Mouse (Mus musculus) bone marrow macrophage, adult 2 months (primary cell): ENCODE data around the gene Psma4.

Experiments
- CTCF ChIP-seq: IDR thresholded peaks from 2 replicates; pipeline ENCODE4 v1.5.1; 2012; ENCODE audit warnings: low read depth, mild to moderate bottlenecking, low read length, moderate library complexity
- POLR2A ChIP-seq: IDR thresholded peaks from 2 replicates; pipeline ENCODE4 v1.6.1; 2012; ENCODE audit warnings: mild to moderate bottlenecking, low read depth, low read length, borderline replicate concordance

DNA sequence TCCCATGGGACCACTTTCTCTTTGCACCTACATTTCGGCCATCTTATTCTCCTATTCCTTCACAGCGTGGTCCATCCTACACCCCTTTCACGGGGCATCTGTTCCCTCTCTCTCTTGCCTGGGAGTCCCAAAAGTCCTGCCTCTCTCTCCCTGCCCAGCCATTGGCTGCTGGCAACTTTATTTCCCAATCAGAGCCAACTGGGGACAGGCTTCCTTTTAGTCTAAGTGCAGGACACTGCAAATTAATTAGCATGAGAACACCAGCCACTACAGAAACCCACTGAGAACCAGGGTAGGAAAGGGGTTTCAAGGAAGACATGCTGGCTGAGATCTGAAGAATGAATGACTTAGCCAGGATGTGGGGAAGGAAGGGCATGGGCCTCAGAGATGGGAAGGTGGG lies 43.8 kb downstream of the Psma4 start:
- TF ChIP-seq CTCF (no peak), POLR2A (no peak)
